Mouse (Mus musculus) midbrain, embryonic 10.5 days (tissue): ENCODE measurements around the gene Chrna1. TPM values are rescaled to one million over a fixed set of nuclear protein-coding genes. Genes with fewer than 3 reads are reported as not detected.

Source experiments
- DNase-seq: peaks from one replicate; pipeline ENCODE4 v3.0.0-alpha.2; 2017; ENCODE audit warnings: low spot score
- H3K27ac ChIP-seq: fragments of 300-500 bp; sonication (generic); replicated peaks from 2 replicates; pipeline ENCODE4 v1.5.1; 2016; ENCODE audit warnings: mild to moderate bottlenecking
- H3K27me3 ChIP-seq: fragments of 300-500 bp; sonication (generic); 2 replicates; pipeline ENCODE4 v1.6.1; 2016; ENCODE audit warnings: low read depth, mild to moderate bottlenecking; ENCODE audit not compliant: poor library complexity, severe bottlenecking
- H3K36me3 ChIP-seq: fragments of 300-500 bp; sonication (generic); 2 replicates; pipeline ENCODE4 v1.6.1; 2016; ENCODE audit warnings: mild to moderate bottlenecking, moderate library complexity
- H3K4me1 ChIP-seq: fragments of 300-500 bp; sonication (generic); 2 replicates; pipeline ENCODE4 v1.6.1; 2016
- H3K4me3 ChIP-seq: fragments of 300-500 bp; sonication (generic); 2 replicates; pipeline ENCODE4 v1.5.1; 2016; ENCODE audit warnings: mild to moderate bottlenecking, moderate library complexity
- H3K9me3 ChIP-seq: fragments of 300-500 bp; sonication (generic); replicated peaks from 2 replicates; pipeline ENCODE4 v1.6.1; 2016; ENCODE audit warnings: mild to moderate bottlenecking
- WGBS: fragments of 180-500 bp; shearing (Covaris S2); methylation state at CpG from one replicate; pipeline ENCODE4 v1.1.7; 2016; 5-methylcytosine and 5-hydroxymethylcytosine counted together
- polyA plus RNA-seq: library from polyadenylated mRNA; unstranded; fragments of >200 nt; fragmentation: Nextera tagmentation; extraction: Ambion mirVana; gene quantifications from 2 replicates; pipeline ENCODE4 v1.2.1, GENCODE M21; 2016

Chrna1 gene
- polyA plus RNA-seq, 1 experiment from 2014 or later: 0.84 TPM

DNA sequence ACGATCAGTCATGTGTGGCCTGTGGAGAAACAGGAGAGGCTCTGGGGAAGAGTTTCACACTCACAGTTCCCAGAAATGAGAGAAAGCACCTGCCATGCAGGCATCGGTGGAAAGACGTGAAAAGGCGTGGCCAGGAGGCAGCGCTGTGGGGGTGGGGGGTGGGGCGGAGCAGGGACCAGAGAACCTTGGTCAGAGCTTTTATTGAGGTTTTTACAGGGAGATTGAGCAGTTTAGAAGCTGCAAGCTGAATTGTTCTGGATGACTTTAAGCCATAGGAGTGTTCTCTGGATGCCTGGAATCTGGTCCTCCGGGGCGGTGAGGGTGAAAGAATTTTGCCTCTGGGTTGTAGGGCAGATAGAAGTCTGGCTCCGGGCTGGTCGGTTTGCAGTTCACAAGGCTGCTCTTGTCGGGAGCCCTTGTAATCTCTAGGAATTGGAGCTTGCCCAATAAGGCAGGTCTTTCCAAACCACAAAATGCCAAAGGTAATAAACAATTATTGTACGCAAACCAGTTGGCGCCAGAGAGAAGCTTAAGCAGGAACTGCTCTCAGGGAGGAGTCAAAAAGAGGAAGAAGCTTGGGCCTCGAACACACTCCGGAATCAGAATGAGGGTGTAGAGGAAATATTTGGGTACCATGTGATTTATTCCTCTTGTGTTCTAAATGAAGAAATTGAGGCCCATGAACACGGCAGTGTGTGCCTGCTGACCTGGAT, 39.5 kb downstream of the Chrna1 start:
- DNase-seq: no peak
- Histone ChIP-seq H3K4me3 (peak overlapping the region; percentile 14; the same call in 1 of the 2 replicates), H3K36me3 (no peaks in the 10 kb centered on the region), H3K9me3 (no peaks in the 10 kb centered on the region), H3K27me3 (peaks cover 13% of the 10 kb centered on the region), H3K4me1 (peaks cover 18% of the 10 kb centered on the region), H3K27ac (no peak overlapping the region)
- 45% methylated on average over 16 of the region's 16 CpGs for WGBS

DNA sequence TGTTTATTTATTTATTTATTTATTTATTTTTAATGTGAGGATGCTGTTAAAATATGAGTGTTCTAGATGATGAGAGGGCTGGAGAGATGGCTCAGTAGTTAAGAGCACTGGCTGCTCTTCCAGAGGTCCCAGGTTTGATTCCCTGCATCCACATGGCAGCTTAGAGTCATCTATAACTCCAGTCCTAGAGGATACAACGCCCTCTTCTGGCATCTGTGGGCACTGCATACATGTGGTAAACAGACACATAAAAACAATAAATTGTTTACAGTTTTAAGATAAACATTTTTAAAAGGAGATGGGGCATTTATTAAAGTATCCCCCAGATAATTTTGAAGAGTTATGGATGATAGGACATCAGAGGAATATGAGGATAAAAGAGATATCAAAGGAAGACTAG, 40.4 kb downstream of the Chrna1 start:
- H3K36me3 ChIP-seq: no peaks in the 10 kb centered on the region
- H3K4me1 ChIP-seq: peaks cover 12% of the 10 kb centered on the region
- no peak overlapping the region for H3K4me3 ChIP-seq
- H3K27me3 ChIP-seq: peaks cover 13% of the 10 kb centered on the region
- no peaks in the 10 kb centered on the region for H3K9me3 ChIP-seq
- no peak for DNase-seq
- 33% methylated on average over 1 of the region's 1 CpGs for WGBS
- no peak overlapping the region for H3K27ac ChIP-seq

DNA sequence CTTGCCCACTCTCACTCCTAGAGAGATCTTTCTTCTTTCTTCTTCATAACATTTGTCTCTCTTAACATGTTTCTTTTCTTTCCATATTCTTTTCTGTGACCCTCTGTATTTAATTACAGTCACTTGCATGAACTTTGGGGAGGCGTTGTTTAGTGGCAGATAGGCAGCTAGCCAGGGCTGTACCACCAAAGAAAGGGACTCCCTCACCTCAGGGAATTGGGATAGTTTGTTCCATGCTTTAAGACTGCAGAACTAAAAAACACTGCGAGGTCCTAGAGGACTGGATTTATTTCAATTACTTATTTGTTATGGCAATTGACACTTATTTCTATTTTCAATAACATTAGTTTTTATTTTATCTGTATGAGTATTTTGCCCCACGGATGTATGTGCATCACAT, 41.0 kb downstream of the Chrna1 start:
- peaks cover 12% of the 10 kb centered on the region for H3K4me1 ChIP-seq
- H3K36me3 ChIP-seq: no peaks in the 10 kb centered on the region
- WGBS: 83% methylated on average over 3 of the region's 3 CpGs
- H3K4me3 ChIP-seq: no peak overlapping the region
- H3K27me3 ChIP-seq: peaks cover 13% of the 10 kb centered on the region
- no peak for DNase-seq
- H3K27ac ChIP-seq: no peak overlapping the region
- no peaks in the 10 kb centered on the region for H3K9me3 ChIP-seq

DNA sequence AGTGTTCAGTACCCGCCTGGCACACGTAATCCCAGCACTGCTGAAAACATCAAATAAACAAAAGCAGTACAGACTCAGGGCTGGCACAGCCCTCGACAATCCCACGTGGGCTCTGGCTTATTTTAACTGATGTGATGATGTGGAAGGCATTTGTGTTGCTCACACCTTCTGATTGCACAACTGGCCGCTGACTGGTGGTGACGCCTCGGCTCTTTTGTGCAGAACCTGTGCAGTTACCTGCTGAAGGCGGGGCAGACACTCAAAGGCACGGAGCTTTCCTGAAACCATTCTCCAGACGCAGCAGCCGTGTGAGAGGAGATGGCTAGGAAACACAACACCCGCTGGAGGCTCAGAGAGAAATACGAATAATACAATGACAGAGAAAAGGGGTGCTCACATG, 41.5 kb downstream of the Chrna1 start:
- peaks cover 7% of the 10 kb centered on the region for H3K27me3 ChIP-seq
- no peak for DNase-seq
- H3K9me3 ChIP-seq: no peaks in the 10 kb centered on the region
- H3K4me1 ChIP-seq: peaks cover 10% of the 10 kb centered on the region
- 90% methylated on average over 13 of the region's 13 CpGs for WGBS
- H3K36me3 ChIP-seq: no peaks in the 10 kb centered on the region
- no peak overlapping the region for H3K4me3 ChIP-seq
- no peak overlapping the region for H3K27ac ChIP-seq

DNA sequence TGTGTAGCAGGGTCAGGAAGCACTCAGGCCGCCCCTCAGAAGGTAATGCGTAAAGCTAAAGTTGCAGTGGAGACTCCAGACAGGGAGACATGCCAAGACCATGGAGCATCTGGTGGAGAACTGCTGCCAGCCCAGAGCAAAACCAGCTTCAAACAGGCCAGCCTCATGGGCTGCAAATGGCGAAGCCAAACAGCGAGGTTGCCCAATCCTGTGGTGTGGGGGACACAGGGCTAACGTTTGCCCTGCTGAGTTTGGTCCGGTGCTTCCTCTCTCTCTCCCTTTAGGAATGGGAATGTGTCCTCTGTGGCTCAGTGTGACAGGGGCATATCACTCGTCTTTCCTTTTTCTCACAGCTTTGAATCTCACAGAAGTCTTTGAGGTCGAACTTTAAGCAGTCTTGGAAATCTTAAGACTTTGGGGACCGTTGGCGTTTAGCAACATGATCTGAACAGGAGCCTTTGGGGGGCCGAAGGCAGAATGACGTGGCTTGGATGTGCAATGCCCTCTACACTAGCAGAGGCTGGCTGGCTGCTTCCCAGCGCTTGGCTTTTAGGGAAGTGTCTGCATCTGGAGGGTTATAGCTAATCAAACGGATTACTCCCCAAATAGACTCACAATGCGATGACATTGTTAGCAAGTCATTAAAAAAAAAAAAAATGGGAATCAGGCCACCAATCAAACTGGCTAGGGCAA, 43.9 kb downstream of the Chrna1 start:
- WGBS: 83% methylated on average over 15 of the region's 15 CpGs
- H3K4me1 ChIP-seq: peaks cover 14% of the 10 kb centered on the region
- no peak overlapping the region for H3K27ac ChIP-seq
- no peak overlapping the region for H3K4me3 ChIP-seq
- H3K9me3 ChIP-seq: no peaks in the 10 kb centered on the region
- H3K36me3 ChIP-seq: no peaks in the 10 kb centered on the region
- H3K27me3 ChIP-seq: no peaks in the 10 kb centered on the region; the same call in 1 of the 2 replicates
- no peak for DNase-seq

DNA sequence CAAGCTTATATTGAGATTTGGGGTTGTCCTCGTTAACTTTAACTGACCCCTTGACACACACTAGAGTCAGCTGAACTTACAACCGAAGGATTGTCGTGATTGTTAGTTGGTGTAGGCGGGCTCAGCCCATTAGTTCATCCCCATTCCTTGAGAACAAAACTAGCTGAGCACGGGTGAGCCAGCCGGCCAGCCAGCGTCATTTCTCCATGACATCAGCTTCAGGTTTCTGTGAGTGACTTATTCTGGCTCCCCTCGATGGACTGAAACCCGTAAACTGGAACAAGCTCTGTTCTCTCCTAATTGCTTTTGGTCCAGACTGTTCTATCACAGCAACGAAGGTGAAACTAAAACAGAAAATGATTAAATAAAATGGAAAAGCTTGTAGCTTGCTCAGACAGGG, 45.4 kb downstream of the Chrna1 start:
- Histone ChIP-seq H3K36me3 (no peaks in the 10 kb centered on the region), H3K9me3 (no peaks in the 10 kb centered on the region), H3K27ac (no peak overlapping the region), H3K4me1 (peaks cover 20% of the 10 kb centered on the region), H3K4me3 (no peak overlapping the region), H3K27me3 (peaks cover 8% of the 10 kb centered on the region)
- 81% methylated on average over 10 of the region's 10 CpGs for WGBS
- no peak for DNase-seq

DNA sequence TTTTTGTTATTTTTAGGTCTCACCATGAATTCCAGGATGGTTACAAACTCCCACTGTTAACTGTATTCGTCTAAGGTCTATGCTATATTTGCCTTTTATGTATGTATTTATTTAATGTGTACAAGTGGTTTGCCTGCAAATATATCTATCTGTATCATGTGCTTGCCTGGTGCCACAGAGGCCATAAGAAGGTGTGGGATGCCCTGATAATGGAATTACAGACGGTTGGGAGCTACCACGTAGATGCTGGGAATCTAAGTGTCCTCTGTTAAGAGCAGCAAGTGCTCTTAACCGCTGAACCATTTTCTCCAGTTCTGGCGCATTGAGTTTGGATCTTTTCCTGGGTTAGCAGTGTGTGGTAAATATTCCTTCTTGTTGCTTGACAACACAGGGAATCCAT, 49.7 kb downstream of the Chrna1 start:
- Histone ChIP-seq H3K9me3 (no peaks in the 10 kb centered on the region), H3K27ac (no peak overlapping the region), H3K4me1 (peaks cover 49% of the 10 kb centered on the region), H3K4me3 (no peak overlapping the region), H3K27me3 (peaks cover 15% of the 10 kb centered on the region; the same call in 1 of the 2 replicates), H3K36me3 (no peaks in the 10 kb centered on the region)
- WGBS: 74% methylated on average over 5 of the region's 5 CpGs
- no peak for DNase-seq

DNA sequence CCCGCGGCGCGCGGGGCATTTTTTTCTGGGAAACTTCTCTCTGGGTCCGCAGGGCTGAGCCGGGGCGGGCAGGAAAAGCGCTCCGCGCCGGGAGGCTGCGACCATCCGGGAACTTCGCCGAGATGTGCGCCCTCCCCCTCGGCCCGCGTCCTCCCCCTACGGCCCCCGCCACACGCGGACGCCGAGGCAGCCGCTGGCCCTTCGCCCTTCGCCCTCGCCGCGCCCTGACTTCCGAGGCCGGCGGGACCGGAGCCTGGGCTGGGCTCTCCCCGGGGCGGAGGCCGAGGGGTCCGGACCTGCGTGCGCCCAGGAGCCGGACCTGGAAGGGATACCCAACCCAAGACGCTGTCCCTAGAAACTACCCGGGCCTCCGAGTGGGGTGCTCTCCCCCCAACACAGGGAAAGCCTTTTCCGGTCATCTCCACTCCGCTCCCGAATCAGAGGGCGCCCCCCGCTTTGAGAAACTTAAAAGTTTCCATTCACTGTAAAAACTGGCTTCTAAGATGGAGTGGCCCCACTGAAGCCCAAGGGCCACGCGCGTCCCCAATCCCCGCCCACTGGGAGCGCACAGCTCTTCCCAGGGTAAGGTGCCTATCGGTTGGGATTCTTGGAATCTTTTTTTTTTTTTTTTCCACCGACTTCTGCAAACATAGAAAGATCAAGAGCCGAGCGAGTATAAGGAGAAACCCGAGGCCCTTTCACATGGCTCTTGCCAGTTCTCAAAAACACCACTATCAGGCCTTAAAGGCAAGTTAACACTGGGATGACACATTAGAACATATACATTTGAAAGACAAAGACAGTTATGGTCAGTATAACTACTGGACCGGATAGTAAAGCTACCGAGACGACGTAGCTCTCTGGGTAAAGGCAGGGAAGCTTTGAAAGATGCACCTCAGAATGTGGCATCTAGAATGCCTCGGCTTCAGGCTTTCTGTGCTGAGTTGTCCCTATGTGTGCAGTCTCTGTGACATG, 50.5 kb downstream of the Chrna1 start, which contains the start of gene Wipf1:
Gene Wipf1 (minus strand): TSS at position 379 of the 975 bp plus-strand sequence.
- 1% methylated on average over 66 of the region's 66 CpGs for WGBS
- Histone ChIP-seq H3K4me3 (peak within 1 kb of the TSS; percentile 94), H3K27ac (peak within 1 kb of the TSS; percentile 95), H3K36me3 (no peaks in the 10 kb centered on the region), H3K9me3 (no peaks in the 10 kb centered on the region), H3K4me1 (peaks cover 49% of the 10 kb centered on the region), H3K27me3 (peaks cover 15% of the 10 kb centered on the region; the same call in 1 of the 2 replicates)
- DNase-seq: peak; percentile 84

DNA sequence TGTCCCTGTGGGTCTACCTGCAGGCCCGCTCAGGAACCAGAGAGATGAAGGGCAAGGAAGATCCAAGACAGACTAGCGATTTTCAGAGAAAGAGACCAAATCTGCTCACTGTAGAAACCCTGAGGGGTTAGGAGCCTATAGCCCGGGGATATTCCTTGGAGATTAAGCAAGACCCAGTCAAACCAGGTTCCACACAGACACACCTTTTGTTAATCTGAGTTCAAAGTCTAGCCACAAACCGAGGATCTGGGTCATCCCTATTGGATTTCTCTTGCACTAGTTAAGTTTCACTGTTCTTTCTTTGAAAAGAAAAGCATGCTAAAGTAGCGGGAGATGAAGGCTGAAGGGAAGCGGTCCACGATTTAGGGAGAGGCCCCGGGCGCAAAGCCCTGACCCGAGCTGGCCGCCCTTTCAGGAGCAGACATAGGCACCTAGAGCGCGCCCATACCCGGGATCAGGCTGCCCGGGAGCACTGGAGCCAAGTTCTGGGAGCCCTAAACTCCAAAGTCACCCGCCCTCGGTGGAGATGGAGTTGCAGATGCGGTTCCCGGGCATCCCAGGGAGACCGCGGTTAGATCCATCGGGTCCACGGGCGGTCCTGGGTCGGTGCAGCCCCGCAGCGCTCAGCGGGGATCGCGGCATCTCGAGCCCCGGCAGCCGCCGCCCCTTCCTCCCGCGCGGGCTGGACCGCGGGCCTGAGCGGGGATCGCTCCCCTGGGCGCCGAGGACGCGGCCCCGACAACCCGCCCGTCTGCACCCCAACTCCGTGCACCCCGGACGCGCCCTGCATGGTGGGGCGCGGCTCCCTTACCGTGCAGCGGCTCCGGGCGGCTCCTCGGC, 51.4 kb downstream of the Chrna1 start:
- Histone ChIP-seq H3K4me1 (peaks cover 49% of the 10 kb centered on the region), H3K36me3 (no peaks in the 10 kb centered on the region), H3K4me3 (peak overlapping the region; percentile 94), H3K9me3 (no peaks in the 10 kb centered on the region), H3K27ac (peak overlapping the region; percentile 95), H3K27me3 (peaks cover 15% of the 10 kb centered on the region; the same call in 1 of the 2 replicates)
- peak; percentile 67 for DNase-seq
- 2% methylated on average over 59 of the region's 59 CpGs for WGBS

DNA sequence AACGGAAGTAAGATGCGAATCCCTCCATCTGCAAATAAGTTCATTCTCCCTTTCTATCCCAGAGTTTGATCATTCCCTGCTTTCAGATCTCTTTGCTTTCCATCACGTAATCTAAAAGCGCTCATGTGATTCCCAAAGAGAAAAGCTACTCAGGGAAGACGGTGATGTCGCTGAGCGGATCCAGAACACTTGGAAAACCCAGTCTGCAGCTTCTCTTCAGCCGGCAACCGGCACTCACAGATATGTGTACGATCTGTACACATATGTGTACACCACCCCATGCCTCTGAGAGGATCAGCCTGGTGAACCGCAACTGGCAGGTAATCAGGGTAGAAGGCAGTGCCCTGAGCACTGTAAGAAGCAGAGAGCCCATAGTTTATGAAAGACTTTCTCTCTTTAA, 52.2 kb downstream of the Chrna1 start:
- peaks cover 55% of the 10 kb centered on the region for H3K4me1 ChIP-seq
- no peak overlapping the region for H3K27ac ChIP-seq
- no peak for DNase-seq
- peaks cover 15% of the 10 kb centered on the region; the same call in 1 of the 2 replicates for H3K27me3 ChIP-seq
- H3K36me3 ChIP-seq: no peaks in the 10 kb centered on the region
- H3K4me3 ChIP-seq: peak overlapping the region; percentile 94
- 86% methylated on average over 11 of the region's 11 CpGs for WGBS
- H3K9me3 ChIP-seq: no peaks in the 10 kb centered on the region

DNA sequence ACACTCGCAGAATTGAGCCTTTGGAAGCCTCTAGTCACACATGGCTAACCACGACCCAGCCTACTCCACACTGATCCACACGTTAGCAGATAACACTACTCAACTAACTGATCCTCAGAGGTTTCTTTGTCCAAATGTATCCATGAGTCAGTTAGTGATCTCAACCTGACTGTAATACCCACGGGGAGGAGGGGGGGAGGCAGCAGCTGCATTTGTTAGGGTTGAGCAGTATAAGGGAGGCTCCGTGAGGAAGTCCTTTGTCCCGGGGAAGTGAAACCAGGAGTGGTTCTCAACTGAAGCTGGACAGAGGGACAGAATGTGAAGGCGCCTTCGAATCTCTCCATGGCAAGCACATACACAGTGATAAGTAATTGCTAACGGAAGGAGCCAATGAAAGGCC, 53.4 kb downstream of the Chrna1 start:
- no peak overlapping the region for H3K4me3 ChIP-seq
- no peak overlapping the region for H3K27ac ChIP-seq
- DNase-seq: no peak
- H3K4me1 ChIP-seq: peaks cover 65% of the 10 kb centered on the region
- H3K36me3 ChIP-seq: no peaks in the 10 kb centered on the region
- H3K9me3 ChIP-seq: no peaks in the 10 kb centered on the region
- 78% methylated on average over 9 of the region's 9 CpGs for WGBS
- H3K27me3 ChIP-seq: peaks cover 15% of the 10 kb centered on the region; the same call in 1 of the 2 replicates
